Mouse (Mus musculus) midbrain, postnatal 0 days (tissue): ENCODE measurements around the gene Polr1b. TPM values are rescaled to one million over a fixed set of nuclear protein-coding genes. Genes with fewer than 3 reads are reported as not detected.

Experiments
- ATAC-seq: fragments of 200-750 bp; cut with Nextera tagmentation; 2 replicates; pipeline ENCODE4 v1.8.0; 2017; ENCODE audit warnings: moderate number of reproducible peaks, mild to moderate bottlenecking, moderate TSS enrichment, moderate library complexity; ENCODE audit not compliant: low FRiP score
- DNase-seq: peaks from one replicate; pipeline ENCODE4 v3.0.0-alpha.2; 2015; ENCODE audit warnings: low spot score
- H3K27ac ChIP-seq: fragments of 300-500 bp; sonication (generic); 2 replicates; pipeline ENCODE4 v1.5.1; 2014; ENCODE audit warnings: low read depth, mild to moderate bottlenecking, low read length, mixed read lengths
- H3K27me3 ChIP-seq: fragments of 300-500 bp; sonication (generic); 2 replicates; pipeline ENCODE4 v1.6.1; 2014; ENCODE audit warnings: low read length, control low read depth, mixed read lengths; ENCODE audit not compliant: insufficient read depth
- H3K36me3 ChIP-seq: fragments of 300-500 bp; sonication (generic); 2 replicates; pipeline ENCODE4 v1.6.1; 2014; ENCODE audit warnings: low read length, control low read depth, mixed read lengths; ENCODE audit not compliant: insufficient read depth
- H3K4me1 ChIP-seq: fragments of 300-500 bp; sonication (generic); 2 replicates; pipeline ENCODE4 v1.6.1; 2014; ENCODE audit warnings: mild to moderate bottlenecking, control low read depth, antibody characterized with exemption, low read length, mixed read lengths; ENCODE audit not compliant: insufficient read depth
- H3K4me2 ChIP-seq: fragments of 300-500 bp; sonication (generic); 2 replicates; pipeline ENCODE4 v1.6.1; 2014; ENCODE audit warnings: low read depth, mild to moderate bottlenecking, low read length, mixed read lengths; ENCODE audit not compliant: poor library complexity, severe bottlenecking
- H3K4me3 ChIP-seq: fragments of 300-500 bp; sonication (generic); 2 replicates; pipeline ENCODE4 v1.5.1; 2014; ENCODE audit warnings: low read depth, mild to moderate bottlenecking, low read length, moderate library complexity
- H3K9ac ChIP-seq: fragments of 300-500 bp; sonication (generic); replicated peaks from 2 replicates; pipeline ENCODE4 v1.6.1; 2014; ENCODE audit warnings: mild to moderate bottlenecking, low read length, moderate library complexity, mixed read lengths; ENCODE audit not compliant: poor library complexity, severe bottlenecking
- H3K9me3 ChIP-seq: fragments of 300-500 bp; sonication (generic); 2 replicates; pipeline ENCODE4 v1.6.1; 2016; ENCODE audit warnings: low read length, control low read depth
- CTCF ChIP-seq: IDR thresholded peaks from 2 replicates; pipeline ENCODE4 v1.5.1; 2016; ENCODE audit warnings: antibody characterized with exemption, mild to moderate bottlenecking
- WGBS: fragments of 180-500 bp; shearing (Covaris S2); extraction: QIAGEN DNeasy Blood & Tissue Kit; methylation state at CpG from one replicate; pipeline ENCODE4 v1.1.7; 2014; 5-methylcytosine and 5-hydroxymethylcytosine counted together
- polyA plus RNA-seq: library from polyadenylated mRNA; unstranded; fragments of >200 nt; fragmentation: Nextera tagmentation; extraction: Ambion mirVana; gene quantifications from 2 replicates; pipeline ENCODE4 v1.2.1, GENCODE M21; 2015
- total RNA-seq: library from RNA; depleted of rRNA; stranded (reverse); fragments of >200 nt; gene quantifications from 2 replicates; pipeline ENCODE4 v1.2.3, GENCODE M21; 2014

Polr1b gene
- total and polyA plus RNA-seq, 2 experiments from 2014 or later = 10.4 to 23.1 TPM

DNA sequence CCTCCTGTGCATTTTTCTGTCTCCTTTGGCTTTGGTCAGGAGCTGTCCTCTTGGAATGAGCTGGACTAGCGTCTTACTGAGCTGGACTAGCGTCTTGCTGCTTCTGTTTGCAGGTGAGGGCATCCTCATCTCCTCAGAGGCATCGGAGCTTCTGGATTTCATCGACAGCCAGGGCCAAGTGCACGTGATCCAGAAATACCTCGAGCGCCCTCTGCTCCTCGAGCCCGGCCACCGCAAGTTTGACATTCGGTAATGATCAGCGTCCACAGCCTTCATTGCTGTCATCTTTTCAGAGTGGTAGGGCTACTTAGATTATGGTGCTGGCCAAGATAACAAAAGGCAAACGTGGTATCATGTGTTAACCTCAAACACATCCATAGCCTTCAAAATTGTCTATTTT, 19.7 kb upstream of the Polr1b start:
- no peak for DNase-seq
- peaks cover 33% of the 10 kb centered on the region for H3K36me3 ChIP-seq
- no peak for ATAC-seq
- H3K27ac ChIP-seq = no peak overlapping the region
- TF ChIP-seq CTCF = peak; percentile 37
- H3K9me3 ChIP-seq = no peaks in the 10 kb centered on the region
- no peaks in the 10 kb centered on the region for H3K4me1 ChIP-seq
- no peaks in the 10 kb centered on the region for H3K27me3 ChIP-seq
- WGBS = 76% methylated on average over 13 of the region's 13 CpGs
- H3K9ac ChIP-seq = no peak overlapping the region
- H3K4me3 ChIP-seq = no peak overlapping the region
- H3K4me2 ChIP-seq = no peak overlapping the region

DNA sequence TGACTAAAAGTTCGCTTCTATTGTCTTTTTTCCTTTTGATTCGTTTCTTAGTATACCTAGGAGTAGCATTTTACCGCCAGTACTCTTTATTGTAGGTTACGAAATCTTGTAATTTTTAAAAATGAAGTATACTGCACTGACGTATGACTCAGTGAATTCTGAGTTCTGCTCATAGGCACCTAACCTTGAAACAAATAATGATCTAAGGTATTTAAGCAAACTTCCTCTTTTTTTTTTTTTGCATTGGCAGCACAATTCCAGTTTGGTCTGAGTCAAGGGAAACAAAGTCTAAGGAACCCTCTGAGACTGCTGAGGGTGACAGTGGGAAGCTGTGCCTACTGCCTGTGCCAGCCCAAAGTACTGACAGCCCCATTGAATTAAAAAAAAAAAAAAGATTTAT, 17.3 kb upstream of the Polr1b start:
- H3K27me3 ChIP-seq = no peaks in the 10 kb centered on the region
- no peak overlapping the region for H3K4me3 ChIP-seq
- ATAC-seq = no peak
- no peak for TF ChIP-seq CTCF
- WGBS = 94% methylated on average over 5 of the region's 5 CpGs
- H3K9me3 ChIP-seq = no peaks in the 10 kb centered on the region
- no peaks in the 10 kb centered on the region for H3K4me1 ChIP-seq
- H3K27ac ChIP-seq = no peak overlapping the region
- H3K4me2 ChIP-seq = no peak overlapping the region
- H3K36me3 ChIP-seq = peaks cover 27% of the 10 kb centered on the region; the same call in 1 of the 2 replicates
- DNase-seq = no peak
- H3K9ac ChIP-seq = no peak overlapping the region

DNA sequence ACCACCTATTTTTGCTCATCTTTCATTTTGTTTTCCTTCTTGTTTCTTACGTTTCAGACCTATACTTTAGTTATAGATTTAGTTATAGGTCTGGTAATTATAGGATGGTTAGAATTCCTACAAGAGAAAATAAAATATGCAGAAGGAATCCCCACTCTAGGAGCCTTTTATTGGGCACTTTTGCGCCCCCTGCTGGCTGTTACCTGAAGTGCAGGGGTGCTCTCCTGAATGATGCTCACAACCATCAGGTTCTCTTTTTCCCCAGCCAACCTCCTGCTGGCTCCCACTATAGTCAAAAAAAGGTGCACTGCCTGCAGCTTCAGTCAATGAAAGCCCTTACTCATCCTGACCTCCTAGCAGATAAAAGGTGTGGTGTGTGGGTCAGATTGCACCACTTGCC, 15.8 kb upstream of the Polr1b start:
- peak; percentile 71 for TF ChIP-seq CTCF

DNA sequence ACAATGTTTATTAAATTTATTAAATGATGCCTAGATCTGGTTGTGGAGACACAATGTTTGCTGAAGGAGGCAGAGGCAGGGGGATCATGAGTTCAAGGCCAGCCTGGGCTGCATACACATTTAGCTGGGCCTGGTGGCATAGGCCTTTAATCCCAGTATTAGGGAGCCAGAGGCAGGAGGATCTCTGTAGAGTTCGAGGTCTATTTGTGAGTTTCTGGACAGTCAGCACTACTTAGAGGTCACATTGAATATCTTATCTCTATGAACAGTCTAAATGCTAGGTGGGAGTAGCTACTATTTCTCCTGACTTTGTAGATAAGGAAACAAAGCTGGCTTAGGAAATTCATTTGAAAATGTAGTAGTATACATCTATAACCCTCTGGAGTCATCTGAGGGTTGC, 13.3 kb upstream of the Polr1b start:
- Histone ChIP-seq H3K4me3 (no peak overlapping the region), H3K27me3 (no peaks in the 10 kb centered on the region), H3K27ac (no peak overlapping the region), H3K9me3 (no peaks in the 10 kb centered on the region), H3K4me1 (no peaks in the 10 kb centered on the region), H3K36me3 (peaks cover 36% of the 10 kb centered on the region), H3K9ac (no peak overlapping the region), H3K4me2 (no peak overlapping the region)
- no peak for DNase-seq
- 96% methylated on average over 1 of the region's 1 CpGs for WGBS
- ATAC-seq = no peak
- no peak for TF ChIP-seq CTCF

More for the DNA sequence above, 15.8 kb upstream of the Polr1b start:
- Histone ChIP-seq H3K36me3 (peaks cover 27% of the 10 kb centered on the region), H3K4me2 (no peak overlapping the region), H3K4me3 (no peak overlapping the region), H3K9ac (no peak overlapping the region), H3K9me3 (no peaks in the 10 kb centered on the region), H3K27me3 (no peaks in the 10 kb centered on the region), H3K4me1 (no peaks in the 10 kb centered on the region), H3K27ac (no peak overlapping the region)
- WGBS = 51% methylated on average over 2 of the region's 2 CpGs
- ATAC-seq (no peak), DNase-seq (peak; percentile 23)

DNA sequence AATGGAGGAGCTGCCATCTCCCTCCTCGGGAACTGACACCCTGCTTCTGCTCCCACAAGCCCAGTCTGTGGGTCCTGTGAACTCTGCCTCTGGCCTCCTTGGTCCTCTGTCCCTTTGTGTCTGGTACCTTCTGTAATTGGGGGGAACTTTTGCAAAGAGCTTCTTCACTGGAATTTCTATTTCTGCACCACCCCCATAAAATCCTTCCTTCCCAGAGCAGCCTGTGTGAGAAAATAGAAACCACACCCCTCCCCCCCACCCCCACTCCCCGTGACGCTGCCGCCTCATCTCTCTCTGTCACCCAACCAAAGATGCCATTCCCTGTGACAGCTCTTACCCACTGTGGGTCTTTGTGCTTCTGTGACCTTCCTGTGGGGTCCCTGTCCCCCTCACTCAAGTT, 10.4 kb upstream of the Polr1b start:
- no peak overlapping the region for H3K9ac ChIP-seq
- peaks cover 57% of the 10 kb centered on the region for H3K36me3 ChIP-seq
- H3K4me3 ChIP-seq = no peak overlapping the region
- H3K9me3 ChIP-seq = no peaks in the 10 kb centered on the region
- no peak for TF ChIP-seq CTCF
- no peak for ATAC-seq
- H3K27ac ChIP-seq = no peak overlapping the region
- 90% methylated on average over 4 of the region's 4 CpGs for WGBS
- no peak overlapping the region for H3K4me2 ChIP-seq
- no peaks in the 10 kb centered on the region for H3K27me3 ChIP-seq
- no peaks in the 10 kb centered on the region for H3K4me1 ChIP-seq
- no peak for DNase-seq

DNA sequence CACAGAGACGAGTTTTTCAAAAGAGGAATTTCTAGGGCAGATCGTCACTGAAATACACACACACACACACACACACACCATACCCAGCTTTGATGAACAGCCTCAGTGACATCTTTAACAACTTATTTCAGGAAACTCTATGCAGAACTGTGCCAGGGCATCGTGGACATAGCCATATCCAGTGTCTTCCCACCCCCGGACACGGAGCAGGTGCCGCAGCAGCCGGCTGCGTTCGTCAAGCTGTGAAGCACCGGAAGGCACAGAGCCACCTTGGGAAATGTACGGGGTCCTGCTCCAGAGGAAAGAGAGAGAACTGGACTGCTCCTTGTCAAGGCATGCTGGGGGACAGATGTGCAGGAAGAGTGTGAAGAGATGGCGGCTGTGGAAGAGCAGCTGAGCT, 8.0 kb upstream of the Polr1b start:
- DNase-seq = no peak
- WGBS = 94% methylated on average over 12 of the region's 12 CpGs
- no peak for TF ChIP-seq CTCF
- no peak overlapping the region for H3K4me2 ChIP-seq
- H3K36me3 ChIP-seq = peaks cover 53% of the 10 kb centered on the region
- H3K27me3 ChIP-seq = no peaks in the 10 kb centered on the region
- no peak for ATAC-seq
- H3K9ac ChIP-seq = no peak overlapping the region
- no peak overlapping the region for H3K27ac ChIP-seq
- H3K4me3 ChIP-seq = no peak overlapping the region
- no peaks in the 10 kb centered on the region for H3K4me1 ChIP-seq
- no peaks in the 10 kb centered on the region for H3K9me3 ChIP-seq
